Mouse (Mus musculus) thymus, postnatal 0 days (tissue): ENCODE measurements around the gene Phtf2. TPM values are rescaled to one million over a fixed set of nuclear protein-coding genes. Genes with fewer than 3 reads are reported as not detected.
"Not testable (repeated sequence)": the region's sequence is repeated elsewhere in the genome, so short reads cannot be mapped to it uniquely, and the experiment has no call there.

Source experiments
- DNase-seq: peaks from one replicate; pipeline ENCODE4 v3.0.0-alpha.2; 2015; ENCODE audit warnings: low spot score
- polyA plus RNA-seq: library from polyadenylated mRNA; unstranded; fragments of >200 nt; fragmentation: Nextera tagmentation; extraction: Ambion mirVana; gene quantifications from 2 replicates; pipeline ENCODE4 v1.2.1, GENCODE M21; 2015

The Phtf2 gene
- polyA plus RNA-seq, 1 experiment from 2014 or later, result 12.6 TPM

DNA sequence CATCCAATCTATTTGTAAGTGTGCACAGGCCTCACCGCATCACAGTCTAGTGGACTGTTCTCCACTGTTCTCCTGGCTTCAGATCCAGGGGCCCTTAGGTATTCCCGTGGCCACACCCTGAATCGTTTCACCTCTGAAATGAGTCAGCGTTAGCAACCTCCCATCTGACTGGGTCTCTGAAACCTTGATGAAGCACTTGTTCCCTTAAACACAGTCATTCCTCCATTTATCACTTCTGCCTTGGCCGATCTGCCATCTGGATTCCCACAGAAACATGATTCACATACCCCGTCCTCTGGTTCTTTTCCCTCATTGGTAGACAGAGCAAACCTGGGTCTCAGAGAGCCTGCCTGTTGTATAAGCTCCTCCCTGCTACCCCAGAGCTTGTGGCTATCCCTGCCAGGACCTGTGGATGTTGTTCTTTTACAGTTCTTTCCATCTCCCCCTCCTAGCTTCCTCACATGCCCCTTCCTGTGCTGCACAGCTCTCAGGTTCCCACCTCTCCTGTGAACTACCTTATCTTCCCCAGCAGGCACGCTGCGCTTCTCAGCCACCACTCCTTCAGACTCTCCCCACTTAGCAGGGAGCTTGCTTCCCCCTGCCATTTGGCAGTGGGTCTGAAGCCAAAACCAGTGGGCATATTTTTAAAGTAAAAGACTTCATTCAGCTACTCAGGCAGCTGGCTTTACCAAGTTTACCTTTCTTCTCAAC lies 103.5 kb downstream of the Phtf2 start:
- DNase-seq, result no peak

DNA sequence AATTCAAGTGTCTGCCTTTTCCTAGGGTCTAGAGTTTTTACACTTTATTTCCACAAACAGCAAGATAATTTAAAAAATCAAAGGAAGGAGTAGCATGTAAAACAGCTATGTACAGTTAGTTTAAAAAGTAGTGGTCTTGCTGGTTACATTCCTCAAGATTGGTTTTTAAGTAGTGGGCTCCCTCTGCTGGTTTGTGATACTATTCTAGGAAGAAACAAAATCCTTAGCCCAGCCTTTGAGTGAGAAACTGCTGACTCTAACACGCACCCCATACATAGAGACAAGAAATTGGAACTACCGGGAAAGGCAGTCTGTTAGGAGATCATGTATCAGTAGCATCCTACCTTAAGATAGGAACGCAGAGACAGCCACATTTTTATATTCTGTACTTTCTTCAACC lies 108.6 kb downstream of the Phtf2 start:
- DNase-seq, result peak; percentile 42

DNA sequence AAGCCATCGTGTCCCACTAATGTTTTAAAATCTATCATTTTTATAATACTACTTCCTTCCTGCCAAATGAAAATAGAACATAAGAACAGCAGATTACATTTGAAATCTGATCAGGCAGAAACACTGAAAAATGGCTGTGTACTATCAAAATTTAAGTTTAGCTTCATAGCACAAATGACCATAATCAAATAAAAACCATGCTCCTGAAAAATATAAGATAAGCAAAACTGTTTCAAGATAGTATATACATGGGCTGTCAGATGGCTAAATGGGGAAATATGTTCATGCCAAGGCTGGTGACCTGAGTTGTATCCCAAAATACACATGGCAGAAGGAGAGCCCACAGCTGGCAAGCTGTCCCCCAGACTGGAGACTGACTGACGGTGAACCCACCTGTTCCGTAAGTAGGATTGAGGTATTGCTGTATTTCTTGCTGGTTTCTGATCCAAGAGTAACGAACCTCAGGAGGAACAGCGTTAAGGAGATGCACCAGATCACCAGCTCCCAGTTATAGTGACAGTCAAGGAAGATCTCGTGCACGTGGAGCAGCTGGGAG lies 116.5 kb downstream of the Phtf2 start:
- no peak for DNase-seq

DNA sequence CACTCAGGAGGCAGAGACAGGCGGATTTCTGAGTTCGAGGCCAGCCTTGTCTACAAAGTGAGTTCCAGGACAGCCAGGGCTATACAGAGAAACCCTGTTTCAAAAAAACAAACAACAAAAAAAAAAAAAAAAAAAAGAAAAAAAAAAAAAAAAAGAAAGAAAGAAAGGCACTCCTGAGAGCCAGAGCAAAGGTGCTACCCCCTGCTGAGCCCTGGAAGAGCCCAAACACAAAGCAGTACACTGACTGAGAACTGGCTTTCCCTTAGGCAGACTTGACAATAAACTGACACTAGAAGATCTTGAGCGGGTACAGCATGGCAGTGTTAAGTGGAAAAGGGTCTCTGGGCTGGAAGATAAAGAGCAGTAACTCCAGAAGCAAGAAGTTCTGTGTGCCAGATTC lies 119.5 kb downstream of the Phtf2 start:
- not testable (repeated sequence) for DNase-seq

DNA sequence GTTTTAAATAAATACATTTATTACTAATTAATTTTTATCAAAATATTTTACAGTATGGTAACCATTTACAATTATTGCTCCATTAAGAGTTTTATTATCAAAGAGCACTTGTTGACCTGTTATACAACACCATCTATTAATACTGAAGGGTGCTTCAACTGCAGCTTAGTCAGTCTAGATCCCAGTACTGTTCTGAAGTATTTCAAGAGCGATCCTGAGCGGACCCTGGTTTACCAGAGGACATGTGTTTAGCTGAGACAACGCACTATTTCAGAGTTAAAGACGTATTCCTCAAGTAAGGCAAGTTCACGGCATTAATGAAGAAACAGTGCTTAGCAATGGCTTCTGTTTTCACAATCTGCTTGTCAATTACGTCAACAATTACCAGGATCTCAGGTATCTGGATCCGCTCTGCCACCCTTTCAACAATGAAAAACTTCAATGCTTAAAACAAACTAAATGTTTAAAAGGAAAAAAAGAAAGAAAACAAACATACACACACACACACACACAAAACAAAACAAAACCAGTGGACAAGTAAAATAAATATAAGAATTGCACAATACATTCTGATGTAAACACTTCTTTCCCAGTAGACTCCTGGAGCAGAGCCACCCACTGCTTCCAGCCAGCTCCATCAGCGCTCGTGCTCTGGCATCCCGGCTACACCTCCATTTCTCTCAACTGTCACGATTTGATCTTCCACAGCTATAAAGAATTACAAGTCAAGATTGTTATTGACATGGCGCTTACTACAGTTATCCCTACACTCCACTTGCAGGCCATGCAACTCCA lies 121.4 kb downstream of the Phtf2 start:
- DNase-seq, result no peak

DNA sequence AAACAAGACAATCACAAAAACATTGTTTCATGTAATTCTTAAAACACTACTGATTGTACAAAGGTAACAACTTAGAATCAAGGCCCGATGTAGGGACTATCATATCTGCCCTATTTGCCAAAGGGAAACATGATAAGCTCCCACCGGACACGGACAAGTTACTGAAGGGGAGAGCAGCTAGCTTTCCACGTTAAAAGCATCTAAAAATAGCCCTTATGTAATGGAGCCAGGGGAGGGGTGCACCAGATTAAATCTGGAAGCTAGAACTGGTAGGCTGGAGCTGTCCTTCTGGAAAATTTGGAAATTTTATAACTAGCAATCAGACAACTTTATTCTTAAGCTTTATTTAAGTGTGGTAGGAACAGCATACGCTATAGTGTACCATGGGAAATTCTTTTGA lies 122.2 kb downstream of the Phtf2 start:
- DNase-seq, result no peak

DNA sequence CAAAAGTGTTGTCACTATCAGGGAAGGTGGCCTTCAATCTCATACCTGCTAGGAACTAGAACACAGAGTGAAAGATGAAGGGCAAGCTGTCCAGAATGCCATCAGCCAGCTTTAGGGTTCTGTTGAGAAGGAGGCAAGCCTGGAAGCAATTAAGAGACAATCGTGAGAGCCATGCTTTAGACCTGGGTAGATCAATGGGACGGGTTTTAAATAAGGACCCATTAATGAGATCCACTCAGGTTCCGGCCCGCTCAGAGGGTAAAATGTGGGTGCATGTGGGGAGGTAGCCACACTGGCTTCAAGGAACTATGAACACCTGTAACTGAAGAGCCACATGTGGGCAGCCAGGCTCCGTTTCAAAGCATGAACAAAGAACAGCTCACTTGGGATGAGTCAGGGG lies 128.0 kb downstream of the Phtf2 start:
- no peak for DNase-seq

DNA sequence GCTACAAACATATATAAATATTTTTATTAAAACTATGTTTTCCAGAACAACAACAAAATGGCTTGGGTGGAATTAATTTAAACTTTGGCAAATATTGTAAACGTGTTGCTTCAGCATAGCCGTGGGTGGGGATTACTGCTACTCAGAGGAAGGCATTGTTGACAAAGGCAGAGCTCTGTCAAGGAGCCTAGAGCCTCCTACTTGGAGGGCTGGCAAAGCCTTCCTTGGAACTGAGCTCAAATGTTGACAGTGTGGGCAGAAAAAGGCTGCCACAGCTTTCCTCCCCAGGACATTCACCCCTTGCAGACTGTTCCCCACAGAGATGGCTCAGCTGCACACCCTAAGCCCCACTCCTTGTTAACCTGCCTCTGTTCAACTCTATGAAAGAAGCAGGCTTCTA lies 128.8 kb downstream of the Phtf2 start:
- no peak for DNase-seq

DNA sequence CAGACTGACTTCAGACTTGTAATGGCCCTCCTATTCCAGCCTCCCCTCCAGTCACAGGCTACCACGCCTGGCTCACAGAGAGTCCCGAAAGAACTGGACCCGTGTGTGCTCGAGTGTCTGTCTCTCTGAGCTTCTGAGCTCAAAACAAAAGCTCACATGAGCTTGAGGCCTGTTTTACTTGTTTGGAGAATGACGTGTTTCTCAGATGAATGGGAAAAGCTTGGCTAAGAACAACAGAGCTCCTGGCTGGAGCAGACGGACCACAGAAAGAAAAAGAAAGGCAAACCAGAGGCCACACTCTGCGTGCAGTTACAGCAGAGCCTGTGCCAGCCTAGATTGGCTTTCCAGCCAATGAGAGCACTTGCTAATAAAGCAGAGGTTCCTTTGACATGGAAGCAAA lies 130.2 kb downstream of the Phtf2 start:
- DNase-seq, result no peak

DNA sequence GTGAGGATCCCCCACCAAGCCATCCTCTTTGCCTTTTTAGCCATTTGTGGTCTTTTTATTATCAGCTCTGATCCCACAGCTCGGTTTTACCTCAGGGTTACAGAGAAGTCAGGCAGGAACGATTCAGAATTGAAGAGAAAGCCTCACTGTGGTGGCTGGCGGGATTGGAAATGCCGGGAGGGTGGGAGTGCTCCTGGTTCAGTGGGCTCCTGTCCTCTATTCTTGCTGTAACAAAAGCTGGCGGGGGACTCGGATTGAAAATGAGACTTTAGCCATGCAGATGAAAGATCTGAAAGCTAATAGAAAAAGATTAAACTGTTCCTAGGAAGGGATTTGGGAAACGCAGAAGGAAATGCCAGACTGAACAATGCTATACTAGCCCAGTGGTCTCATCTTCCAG lies 130.9 kb downstream of the Phtf2 start:
- DNase-seq, result no peak

DNA sequence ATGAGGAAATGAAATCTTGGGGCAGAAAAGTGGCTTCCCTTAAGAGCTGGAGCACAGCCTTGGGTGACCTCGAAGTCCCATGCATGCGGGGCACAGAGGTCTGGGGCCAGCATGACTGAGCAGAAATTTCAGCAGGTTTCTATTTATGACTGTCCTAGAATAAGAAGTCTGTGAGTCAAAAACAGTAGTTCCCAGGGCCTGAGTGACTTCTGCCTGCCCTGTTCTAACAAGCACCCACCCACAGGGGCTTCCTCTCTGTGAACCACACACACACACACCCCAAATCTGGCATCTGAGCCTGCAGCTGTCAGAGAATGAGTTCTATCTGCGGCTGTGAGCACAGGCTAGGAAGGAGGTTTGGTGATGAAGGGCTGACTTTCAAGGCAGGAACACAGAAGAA lies 132.4 kb downstream of the Phtf2 start:
- peak; percentile 58 for DNase-seq

DNA sequence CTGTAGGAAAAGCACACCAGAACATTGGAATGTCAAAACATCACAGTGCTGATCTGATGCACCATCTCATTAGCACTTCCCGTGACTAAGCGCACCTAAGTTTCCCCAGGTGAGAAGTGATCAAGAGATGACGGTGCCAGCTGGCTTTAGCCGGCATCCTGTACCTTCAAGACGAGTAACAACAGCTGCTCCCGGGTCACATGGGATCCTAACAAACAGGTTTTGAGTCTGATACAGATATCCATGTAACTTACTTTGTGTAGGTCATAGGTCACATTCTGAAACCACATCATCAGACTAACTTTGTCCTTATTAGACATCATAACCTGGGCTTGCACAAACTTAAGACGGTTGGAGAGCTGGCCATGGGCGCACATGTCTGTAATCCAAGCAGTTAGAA lies 133.1 kb downstream of the Phtf2 start:
- peak; percentile 4 for DNase-seq

DNA sequence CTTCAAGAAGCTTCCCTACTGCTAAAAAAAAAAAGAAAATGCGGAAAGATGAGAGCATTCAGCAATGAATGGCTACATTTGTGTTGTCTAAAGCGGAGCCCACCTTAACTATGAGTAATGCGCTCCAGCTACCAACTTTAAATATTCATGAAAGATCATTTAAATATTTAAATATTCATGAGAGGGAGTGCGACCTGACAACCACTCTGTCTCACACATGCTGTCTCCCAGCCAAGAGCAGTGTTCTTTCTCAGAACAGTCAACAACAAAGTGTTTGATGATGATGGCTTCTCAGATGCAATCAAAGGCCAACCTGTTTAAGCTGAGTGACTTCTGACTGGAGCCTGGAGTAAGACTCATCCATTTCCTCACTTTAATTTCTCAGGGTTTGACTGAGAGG lies 133.8 kb downstream of the Phtf2 start:
- no peak for DNase-seq

DNA sequence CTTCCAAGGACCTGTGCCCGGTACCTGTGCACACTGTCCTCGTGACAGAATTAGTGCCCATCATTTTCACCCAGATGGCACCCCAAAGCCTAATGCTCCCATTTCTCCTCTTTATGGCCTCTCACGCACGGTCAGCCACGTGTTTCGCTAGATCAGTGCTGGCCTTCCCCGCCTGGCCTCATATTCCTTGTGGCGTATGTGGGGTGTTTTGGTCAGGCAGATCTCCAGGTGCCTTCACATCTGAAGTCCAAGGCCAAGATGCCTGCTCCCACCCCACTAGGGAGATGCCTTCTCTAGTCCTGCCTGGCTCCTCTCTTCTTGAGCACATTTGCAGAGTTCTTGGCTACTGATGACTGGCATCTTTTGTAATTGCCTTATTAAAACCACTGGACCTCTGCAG lies 140.0 kb downstream of the Phtf2 start:
- no peak for DNase-seq

DNA sequence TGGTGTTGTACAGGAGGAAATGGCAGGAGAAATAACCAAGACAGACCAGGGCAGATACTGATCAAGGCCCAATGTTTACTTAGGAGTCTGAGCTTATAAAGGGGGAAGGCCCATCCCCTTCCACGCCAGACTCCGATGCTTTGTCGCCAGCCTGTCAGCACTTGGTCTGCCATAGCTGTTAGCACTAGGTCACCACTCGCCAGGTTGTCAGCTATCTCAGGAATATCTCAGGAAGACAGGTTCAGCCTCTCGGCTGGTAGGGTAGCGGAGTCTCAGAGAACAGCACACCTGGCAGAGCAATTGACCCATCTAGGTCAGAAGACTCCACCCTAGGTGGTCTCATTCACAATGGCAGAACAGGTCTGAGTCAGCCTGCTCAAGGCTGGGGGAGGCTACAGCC lies 140.7 kb downstream of the Phtf2 start:
- DNase-seq, result no peak

DNA sequence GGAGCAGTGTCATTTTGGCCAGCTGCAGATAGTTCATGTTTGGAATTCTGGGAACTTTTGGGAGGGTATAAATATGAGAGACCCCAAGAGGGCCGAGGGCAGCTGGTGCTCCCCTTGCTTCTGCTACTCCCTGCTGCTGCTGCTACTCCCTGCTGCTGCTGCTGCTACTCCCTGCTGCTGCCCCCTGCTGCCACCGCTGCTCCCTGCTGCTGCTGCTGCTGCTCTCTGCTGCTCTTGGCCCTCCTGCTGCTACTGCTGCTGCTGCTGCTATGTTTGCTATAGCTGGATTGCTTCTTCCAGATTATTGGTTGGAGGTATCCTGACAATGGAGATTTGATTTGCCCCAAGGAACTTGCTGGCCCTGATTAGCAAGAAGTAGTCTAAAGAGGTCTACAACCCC lies 143.1 kb downstream of the Phtf2 start:
- no peak for DNase-seq

DNA sequence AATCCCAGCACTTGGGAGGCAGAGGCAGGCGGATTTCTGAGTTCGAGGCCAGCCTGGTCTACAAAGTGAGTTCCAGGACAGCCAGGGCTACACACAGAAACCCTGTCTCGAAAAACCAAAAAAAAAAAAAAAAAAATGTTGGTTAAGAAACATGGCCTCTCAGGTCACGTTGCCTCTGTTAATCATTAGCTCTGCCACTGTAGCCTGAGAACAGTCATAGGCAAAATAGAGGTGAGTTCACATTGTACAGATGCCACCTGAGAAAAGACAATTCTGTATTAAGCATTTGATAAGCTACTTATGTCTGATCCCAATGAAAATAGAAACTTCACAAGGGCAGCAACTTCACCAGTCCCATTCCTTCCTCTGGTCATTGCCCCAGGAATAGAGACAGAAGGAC lies 158.7 kb downstream of the Phtf2 start:
- not testable (repeated sequence) for DNase-seq

DNA sequence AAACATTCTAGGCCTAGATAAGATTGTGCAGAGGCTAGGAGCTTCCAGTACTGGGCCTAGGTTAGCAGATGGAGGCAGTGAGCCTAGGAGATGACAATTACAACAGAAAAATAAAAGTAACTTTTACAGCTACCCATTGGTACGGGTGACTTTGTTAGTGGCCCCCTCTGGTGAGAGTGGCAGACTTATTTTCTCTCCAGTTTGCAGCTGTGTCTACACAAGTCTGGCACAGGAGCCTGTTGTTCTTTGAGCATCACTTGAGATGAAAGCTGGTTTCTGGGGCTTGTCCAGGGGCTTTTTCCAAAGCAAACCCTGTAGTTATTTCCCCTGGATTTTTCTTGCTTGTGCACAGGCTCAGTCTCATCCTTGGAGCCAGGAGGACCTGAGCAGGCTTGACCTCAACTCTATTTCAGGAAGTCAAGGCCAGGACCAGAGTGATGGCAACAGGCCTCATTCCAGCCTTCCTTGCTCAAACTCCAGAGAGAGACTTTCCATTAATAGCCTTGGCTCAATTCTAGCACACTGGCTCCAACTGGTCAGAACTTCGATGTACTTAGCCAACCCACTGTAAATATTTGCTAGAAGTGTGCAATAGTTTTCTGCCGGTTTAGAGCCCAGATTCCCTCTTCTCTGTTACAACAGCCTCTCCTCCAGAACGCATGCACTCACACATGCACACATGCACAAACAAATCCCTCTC lies 161.6 kb downstream of the Phtf2 start:
- DNase-seq, result no peak

DNA sequence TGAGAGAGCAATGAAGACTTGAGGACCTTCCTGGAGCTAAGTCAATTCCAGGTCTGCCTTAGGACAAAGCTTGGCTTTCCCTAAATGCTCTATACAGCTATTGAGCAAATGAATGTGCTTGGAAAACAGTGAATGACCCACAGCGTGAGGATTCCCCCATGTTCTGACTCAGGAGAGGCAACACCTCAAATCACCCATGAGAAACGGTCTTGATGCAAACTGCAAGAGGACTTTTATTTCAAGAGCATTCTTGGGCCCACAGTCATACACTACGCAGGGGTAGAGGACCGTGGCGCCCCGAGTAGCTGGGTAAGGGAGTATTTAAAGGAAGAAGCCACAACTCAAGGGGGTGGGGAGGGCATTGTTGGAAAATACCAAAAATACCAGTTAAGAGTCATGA lies 165.9 kb downstream of the Phtf2 start:
- DNase-seq, result not testable (repeated sequence)

DNA sequence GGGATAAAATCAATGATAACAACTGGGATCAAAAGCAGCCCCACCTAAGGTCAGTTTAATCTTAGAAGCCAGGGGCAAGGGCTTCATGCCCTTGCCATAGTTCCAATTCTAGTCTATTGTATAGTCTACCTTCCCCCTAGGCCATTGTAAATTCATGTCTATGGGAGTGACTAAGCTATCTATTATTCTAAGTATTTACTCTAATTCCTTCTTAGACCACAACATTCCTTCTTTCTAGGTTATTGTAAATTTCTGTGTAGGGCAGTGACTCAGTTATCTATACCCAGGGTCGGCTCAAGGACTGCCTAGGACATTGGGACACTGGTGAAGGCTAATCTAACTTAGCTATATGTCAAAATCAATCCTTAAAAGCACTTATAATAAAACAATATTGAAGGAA lies 167.3 kb downstream of the Phtf2 start:
- DNase-seq, result not testable (repeated sequence)

DNA sequence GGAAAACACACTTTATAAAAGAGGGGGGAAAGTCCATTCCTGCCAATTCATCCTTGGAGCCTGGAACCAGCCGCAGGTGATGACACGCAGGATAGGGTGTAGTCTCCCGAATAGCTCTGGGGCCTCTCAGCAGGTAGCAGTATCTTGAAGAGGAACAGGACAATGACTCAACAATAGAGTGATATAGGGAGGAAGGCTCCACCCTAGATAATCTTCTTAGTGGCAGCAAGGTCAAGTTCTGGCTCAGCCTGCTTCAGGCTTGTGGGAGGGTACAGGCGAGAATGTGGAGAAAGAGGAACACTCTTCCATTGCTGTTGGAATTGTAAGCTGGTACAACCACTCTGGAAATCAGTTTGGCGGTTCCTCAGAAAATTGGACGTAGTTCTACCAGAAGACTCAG lies 171.1 kb downstream of the Phtf2 start:
- DNase-seq, result not testable (repeated sequence)
